Mouse (Mus musculus) small intestine, adult 2 months (tissue): ENCODE data around the gene Ephx1.

Source experiments
- CTCF ChIP-seq: fragments of 200-500 bp; IDR thresholded peaks from 2 replicates; pipeline ENCODE4 v1.5.1; 2012; ENCODE audit warnings: low read depth, mild to moderate bottlenecking, control low read depth, inconsistent platforms, low read length, moderate library complexity, mixed read lengths; ENCODE audit not compliant: insufficient replicate concordance, insufficient read length; ENCODE audit errors: extremely low read depth
- POLR2A ChIP-seq: fragments of 200-500 bp; IDR thresholded peaks from 2 replicates; pipeline ENCODE4 v1.6.1; 2012; ENCODE audit warnings: low read depth, mild to moderate bottlenecking, control low read depth, inconsistent platforms, low read length, moderate library complexity

- no peak for TF ChIP-seq CTCF
- no peak for TF ChIP-seq POLR2A
Observed at GRCm38 (mm10) chr1:180933659-180934058, 87.0 kb downstream of the Ephx1 start.
